Mouse (Mus musculus) thymus, postnatal 25 days (tissue): ENCODE measurements around the gene Asap2.
"Not testable (repeated sequence)": the region's sequence is repeated elsewhere in the genome, so short reads cannot be mapped to it uniquely, and the experiment has no call there.

ENCODE experiments used
- DNase-seq: peaks from one replicate; pipeline ENCODE4 v3.0.0; 2022

The Asap2 gene

DNA sequence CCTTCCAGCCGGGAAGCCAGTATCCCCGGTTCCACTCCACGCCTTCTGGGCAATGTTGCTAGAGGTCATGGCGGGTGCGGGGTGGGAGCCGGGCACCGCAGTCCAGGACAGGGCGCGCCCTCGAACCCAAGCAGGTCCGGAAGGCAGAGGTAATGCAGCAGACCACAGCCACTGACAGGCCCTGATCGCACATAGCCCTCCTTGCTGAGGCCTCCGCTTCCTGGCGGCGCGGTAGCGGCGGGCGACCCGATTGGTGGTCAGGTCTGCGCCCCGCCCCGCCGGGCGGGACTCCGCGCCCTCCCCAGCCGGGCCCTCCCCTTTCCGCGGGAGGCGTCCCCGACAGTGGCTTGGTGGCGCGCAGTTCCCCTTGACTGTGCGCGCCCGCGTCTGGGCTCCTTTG is at the start of gene Asap2:
Asap2 (plus strand) TSS at position 328 of the 400 bp plus-strand sequence.
- DNase-seq, result peak; percentile 61

DNA sequence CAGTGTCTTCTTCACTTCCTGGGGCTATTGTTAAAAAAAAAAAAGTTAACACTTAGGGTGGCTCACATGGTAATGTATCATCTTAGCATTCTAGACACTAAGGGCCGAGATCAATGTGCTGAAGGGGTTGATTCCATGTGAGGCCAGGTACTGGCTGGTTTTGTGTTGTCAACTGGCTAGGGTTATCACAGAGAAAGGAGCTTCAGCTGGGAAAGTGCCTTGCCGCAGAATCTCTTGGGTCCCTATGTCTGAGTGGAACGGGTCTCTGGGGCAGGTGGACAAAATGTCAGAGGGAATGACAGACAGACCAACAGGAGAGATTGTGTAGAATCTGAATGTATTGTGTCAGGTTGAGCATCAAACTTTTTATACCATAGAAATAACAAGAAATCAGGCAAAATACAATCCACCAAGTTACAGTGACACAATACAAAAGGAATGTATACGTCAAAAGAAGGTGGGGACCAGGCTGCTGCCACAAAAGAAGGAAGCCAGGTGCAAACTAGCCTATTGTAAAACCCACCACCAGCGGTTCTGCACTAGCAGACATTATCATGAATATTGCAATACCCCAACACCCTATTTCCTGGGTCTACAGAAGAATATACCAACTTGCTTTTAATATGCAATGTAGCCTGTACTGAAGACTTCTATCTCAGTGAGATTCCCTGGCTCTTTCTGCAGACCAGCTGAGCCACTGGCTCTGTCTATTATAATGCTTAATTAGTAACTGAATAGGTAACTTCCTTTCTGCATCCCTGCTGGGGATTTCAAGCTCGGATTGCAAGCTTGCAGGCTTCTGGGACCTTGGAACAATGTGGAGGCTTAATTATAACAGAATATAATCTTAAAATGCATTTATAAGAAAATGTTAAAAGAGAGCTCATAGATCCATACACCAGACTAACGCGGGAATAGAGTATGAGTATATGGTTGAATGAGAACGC is 42.9 kb upstream of the Asap2 start:
- not testable (repeated sequence) for DNase-seq

DNA sequence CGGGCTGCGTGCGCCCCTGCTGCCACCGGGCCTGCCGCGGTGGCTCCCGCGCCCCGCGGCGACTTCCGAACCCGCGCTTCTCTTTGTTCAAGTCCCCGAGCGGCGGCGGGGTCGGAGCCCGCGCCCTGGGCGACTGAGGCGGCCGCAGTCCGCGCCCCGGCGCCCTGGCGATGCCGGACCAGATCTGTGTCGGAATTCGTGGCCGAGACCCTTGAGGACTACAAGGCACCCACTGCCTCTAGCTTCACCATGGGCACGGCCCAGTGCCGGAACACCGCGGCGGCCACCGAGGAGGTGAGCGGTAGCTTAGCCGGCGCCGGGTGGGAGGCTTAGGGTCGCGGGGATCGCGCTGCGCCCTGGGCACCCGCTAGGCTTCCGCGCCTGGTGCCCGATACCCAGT is 320 bp downstream of the Asap2 start:
- not testable (repeated sequence) for DNase-seq

DNA sequence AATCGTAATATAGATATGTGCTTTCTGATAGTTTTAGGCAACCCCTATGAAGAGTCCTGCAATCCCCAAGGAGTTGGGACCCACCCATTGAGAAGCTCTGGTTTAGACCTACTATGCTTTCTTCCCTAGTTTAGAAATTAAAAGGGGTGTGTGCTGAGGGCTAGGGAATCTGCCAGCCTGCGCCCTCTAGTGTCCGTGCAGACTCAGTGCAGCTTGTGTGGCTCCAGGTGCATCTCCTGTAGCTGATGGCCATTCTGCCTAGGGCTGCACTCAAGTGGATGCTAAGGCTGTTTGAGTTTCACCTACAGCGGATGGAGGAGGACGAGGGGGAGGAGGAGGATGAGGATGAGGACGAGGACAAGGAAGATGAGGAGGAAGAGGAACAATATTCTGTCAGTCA is 40.6 kb downstream of the Asap2 start:
- DNase-seq, result peak; percentile 19

DNA sequence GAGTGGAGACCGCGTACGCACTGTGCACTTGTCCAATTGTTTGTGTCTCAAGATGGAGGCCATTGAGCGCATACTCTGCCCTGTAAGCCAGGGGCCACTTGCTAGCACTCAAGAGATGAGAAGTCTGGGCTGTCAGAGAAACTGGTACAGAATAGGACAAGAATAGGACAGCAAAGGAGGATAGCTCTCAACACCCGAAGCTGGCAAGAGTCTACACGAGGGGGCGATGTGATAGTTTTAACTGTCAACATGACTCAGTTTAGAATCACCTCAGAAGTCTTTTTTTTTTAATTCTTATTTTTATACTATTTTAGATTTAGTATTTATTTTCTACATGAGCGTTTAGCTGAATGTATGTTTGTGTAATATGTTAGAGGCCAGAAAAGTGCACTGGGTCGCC is 56.5 kb downstream of the Asap2 start:
- DNase-seq, result not testable (repeated sequence)

DNA sequence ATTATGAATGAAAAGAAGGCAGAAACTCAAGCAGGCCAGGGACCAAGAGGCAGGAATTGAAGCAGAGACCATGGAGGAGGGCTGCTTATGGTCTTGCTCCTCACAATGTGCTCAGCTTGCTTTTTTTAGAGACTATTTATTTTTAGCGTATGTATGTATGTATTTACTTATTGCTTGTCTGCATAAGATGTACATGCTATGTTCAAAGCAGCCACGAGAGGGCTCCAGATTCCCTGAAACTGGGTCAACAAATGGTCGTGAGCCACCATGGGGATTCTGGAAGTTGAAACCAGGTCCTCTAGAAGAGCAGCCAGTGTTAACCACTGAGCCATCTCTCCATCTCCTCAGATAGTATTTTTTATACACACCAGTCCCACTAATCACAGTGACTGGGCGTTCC is 85.5 kb downstream of the Asap2 start:
- DNase-seq, result peak; percentile 72

DNA sequence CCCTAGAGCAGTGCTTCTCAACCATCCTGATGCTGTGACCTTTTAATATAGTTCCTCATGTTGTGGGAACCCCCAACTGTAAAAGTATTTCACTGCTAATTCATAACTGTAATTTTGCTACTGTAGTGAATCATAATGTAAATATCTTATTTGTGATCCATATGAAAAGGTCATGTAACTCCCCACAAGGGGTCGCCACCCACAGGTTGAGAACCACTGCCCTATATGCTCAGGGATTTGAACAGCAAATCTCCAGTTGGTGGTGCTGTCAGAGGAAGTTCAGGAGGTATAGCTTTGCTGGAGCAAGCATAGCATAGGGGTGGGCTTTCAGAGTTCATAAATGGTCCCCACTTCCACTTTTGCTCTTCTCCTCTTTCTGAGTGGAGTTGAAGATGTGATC is 99.9 kb downstream of the Asap2 start:
- peak; percentile 44 for DNase-seq

DNA sequence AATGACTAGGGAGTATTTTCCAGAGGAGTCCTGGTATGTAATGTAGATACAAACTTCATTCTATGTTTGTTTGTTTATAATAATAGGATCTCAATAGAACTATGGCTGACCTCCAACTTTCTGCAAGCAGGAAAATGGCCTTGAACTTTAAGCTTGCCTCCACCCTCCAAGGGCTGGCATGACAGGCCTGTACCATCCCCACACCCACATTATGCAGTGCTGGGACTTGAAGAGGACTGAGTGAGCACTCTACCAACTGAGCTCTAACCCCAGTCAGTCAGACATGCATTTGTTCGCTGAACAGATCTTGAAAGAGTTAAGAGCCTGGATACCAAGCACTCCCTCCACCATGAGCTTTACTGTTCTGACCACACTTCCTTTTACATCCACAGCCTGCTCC is 102.2 kb downstream of the Asap2 start:
- DNase-seq, result not testable (repeated sequence)

DNA sequence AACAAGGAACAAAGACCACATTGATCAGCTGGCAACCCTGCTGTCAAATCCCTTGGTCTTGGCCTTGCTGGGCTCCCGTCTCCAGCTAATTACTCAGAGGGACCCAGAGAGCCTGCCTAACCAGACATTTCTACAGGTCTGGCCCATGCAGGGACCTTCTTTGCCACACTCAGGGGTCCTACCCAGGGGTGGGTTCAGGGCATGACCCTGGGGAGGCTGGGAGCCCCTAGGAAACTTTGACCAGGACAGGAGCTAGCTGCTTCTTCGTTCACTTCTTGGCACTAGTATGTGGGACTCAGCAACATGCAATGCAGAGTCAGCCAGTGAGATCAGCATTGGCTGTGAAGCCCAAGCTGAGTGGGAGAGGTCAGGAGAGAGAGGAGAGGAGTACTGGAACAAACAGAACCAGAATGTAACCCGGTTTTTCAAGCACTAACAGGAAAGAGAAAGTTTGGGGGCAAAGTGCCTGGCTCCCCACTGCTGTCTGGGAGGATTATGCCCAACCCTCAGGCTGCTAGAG is 107.6 kb downstream of the Asap2 start:
- DNase-seq, result not testable (repeated sequence)

DNA sequence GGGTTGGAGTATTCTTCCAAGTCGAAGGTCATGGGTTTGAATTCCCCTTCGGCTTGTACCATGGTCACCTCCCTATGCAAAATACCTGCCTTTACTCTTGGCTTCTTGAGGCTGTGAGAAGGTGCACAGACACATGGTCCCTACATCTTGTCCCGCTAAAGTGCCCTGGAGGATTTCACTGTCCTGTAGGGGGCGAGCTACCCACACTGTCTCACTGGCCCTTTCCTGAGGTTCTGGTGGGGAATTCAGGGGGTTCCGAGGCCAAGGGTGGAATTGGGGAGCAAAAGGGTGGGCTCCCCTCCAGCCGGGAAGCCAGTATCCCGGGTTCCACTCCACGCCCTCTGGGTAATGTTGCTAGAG is 120.8 kb downstream of the Asap2 start:
- not testable (repeated sequence) for DNase-seq

DNA sequence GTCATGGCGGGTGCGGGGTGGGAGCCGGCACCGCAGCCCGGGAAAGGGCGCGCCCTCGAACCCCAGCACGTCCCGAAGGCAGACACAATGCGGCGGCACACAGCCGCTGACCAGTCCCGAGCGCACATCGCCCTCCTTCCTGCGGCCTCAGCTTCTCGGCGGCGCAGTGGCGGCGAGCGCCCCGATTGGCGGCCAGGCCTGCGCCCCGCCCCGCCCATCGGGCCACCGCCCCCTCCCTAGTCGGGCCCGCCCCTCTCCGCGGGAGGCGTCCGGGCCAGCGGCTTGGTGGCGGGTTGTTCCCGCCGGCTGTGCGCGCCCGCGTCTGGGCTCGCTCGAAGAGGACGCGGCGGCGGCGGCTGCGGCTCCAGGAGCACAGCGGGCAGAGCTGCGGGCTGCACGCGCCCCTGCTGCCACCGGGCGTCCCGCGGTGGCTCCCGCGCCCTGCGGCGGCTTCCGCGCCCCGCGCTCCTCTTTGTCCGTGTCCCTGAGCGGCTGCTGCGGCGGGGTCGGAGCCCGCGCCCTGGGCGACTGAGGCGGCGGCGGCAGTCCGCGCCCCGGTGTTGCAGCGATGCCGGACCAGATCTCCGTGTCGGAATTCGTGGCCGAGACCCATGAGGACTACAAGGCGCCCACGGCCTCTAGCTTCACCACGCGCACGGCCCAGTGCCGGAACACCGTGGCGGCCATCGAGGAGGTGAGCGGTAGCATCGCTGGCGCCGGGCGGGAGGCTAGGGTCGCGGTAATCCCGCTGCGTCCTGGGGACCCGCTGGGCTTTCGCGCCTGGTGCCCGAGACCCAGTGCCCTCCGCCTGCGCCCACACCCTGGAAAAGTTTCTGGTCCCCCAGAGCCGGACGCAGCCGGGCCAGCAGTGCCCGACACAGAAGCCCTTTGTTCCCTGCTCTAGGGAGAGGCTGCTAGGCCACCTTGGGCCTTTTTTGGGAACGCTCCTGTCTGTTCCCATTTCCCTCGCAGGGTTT is 121.5 kb downstream of the Asap2 start:
- peak; percentile 79 for DNase-seq

DNA sequence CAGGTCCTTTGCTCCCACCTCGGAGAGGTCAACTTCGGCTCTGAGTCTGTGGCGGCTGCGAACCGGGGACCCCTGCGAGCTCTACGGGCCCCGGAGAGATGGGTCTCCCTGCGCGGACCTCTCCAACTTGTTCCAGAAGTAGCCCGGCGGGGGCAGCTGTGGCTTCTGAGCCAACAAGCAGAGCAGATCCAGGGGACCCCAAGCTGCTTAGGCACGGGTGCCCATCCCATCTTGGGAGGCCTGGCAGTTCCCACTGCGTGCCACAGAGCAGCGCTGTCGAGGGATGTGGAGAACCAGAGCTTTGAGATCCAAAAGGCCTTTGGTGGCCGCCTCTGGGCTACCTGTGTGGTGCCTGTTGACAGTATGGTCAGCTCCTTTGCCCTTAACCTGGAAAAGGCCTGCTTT is 122.2 kb downstream of the Asap2 start:
- DNase-seq, result peak; percentile 40

DNA sequence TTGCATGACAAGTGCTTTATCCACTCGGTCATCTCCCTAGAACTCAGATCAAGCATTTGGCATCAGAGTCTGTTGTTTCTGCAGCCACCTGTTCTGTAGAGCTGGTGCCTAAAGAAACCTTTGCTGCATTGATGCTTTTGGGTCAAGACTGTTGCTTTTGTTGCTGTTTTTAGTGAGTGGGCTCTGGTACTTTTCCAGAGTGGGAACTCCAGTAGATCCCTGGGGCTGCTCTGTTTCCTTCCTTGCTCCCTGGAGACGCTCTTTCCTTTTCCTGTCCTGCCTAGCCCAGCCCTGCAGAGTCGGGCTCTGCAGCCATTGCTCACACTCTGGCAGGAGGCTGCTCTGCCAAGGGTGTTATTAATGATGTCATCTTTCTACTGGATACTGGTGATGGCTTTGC is 129.2 kb downstream of the Asap2 start:
- no peak for DNase-seq

DNA sequence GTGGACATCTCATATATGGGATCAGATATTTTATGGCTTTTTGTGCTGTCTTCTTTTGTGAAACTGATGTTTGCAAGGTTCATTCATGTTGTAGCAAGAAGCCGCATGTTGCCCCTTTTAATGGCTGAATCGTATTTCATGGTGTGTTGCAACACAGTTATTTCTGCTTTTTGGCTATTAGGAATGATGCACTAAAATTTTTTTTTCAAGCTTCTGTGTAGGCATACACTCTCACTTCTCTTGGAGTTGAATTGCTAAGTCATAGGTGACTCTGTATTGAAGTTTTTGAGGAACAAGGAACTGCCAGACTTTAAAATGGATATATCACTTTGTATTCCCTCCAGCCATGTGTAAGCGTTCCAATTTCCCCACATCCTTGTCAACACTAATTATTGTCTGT is 132.6 kb downstream of the Asap2 start:
- no peak for DNase-seq

DNA sequence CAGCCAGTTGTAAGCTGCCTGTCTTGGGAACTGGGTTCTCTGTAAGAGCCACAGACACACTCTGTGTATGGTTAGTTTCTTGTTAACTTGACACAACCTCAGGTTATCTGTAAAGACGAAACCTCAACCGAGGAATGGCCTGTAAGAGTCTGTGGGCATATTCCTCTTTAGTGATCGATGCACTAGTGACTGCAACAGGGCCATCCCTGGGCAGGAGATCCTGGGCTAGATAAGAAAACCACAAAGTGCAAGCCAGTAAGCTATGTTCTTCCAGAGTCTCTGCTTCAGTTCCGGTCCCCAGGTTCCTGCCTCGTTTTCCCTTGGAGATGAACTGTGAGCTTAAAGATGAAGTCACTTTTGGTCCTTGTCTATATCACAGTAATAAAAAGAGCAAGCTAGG is 133.4 kb downstream of the Asap2 start:
- no peak for DNase-seq

DNA sequence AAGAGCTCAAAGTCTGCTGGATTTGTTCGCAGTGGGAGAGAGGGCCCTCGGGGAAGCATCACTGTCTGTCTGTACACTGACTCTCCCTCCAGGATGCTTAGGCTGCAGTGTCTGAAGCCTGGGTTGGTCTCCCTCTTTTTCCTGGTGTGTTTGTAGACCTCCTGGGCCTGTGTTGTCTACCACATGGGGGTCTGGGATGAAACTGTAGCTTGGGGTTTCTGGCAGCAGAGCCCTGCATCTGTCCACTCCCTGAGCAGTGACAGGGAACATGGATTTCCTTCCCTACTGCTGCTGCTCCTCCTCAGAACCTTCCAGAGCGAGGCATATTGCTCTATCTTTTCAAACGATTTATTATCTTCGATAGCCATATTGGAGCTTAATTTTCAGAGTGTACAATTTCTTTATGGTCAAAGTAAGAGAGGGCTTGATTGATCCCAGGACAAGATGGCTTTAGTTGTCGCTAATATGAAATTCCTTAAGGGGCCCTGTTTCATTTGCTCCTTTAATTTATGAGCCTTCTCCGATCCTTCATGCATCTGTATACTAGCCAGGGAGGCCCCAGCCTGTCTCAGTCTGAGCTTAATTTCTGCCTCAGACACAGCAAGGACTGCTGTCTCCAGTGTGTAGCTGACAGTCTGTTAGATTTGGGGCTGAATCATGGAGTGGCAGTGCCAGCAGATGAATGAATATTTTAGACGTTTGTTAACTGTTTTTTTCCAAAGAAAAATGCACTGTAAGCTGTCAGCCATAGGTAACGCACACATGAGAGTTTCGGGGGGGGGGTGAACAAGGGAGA is 135.6 kb downstream of the Asap2 start:
- DNase-seq, result no peak

DNA sequence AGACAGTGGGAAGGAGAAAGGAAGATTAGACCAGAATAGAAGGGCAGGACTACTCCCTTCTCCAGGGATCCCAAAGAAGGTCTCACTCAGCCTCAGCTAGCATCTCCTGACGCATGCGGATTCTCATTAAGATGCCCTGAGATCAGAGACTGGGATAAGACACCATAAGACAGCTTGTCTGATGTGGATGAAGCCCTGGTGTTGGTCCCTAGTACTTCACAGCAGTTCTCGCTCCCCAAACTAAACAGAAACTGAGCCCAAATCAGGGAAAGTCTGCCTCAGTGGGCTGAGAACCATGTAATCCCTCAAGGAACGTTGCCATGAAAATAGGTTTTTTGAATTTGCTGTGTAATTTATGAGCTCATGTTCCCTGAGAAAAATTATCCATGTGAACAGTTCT is 136.3 kb downstream of the Asap2 start:
- no peak for DNase-seq

DNA sequence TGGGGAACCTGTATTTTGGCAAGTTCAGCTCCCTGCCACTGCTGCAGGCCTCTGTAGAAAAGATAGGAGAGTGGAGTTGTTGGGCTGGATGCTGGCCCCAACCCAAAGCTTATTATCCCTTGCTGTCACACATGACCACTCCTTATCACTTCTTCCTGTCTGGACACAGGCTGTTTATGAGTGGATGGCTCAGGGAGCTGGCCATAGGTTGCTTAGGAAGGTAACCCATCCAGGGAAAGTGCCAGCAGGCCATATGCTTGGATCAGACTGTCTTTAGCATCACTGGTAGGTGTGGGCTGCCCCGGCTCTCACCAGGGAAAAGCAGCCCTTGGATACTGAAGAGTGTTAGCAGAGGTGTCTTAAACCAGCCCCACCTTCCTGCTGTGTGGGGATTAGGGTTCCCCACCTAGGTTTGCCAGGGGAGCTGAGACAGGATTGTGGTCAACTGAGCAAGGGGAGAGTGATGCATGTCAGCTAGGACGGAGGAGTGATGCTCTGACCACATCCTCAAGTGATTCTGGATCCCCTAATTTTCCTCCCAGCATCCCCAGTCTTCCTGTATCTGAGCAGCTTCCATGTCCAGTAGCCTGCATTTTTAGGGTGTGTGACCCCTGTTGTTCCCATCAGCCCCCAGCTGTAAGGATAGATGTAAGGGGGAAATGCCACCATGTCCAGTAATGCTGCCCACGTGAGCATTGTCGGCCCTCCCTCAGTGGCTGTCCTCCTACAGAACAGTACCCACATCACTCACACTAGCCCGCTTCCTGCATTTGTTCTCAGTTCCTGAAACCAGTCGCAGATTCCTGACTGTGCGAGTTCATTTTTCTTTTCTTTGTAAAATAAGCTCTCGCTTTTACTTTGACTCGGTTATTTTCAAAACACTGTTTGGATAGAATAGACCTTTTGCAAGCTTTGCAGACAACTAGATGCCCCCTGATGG is 138.9 kb downstream of the Asap2 start:
- no peak for DNase-seq

DNA sequence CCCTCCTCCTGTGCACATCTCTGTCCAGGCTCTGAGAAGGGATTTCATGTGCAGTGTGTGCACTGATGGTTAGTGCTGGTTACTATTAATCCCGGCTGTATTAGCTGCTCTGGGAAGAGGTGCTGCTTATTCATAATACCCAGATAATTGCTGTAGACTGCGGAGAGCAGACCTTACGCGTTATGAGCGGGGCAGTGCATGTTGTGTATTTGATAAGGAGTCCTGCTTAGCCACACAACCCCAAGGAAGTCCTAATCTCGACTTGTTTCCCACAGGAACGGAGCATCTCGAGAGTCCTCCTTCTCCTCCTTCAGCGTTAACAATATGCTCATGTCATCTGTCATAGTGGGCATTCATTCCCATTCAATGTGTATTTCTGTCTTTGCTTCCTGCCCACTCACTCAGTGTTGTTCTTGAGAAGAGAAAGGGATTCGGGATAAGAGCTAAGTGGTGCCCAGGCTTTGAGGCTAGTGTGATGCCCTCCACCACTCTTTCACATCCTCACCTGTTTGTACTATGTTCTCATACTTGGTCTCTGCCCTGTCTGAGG is 140.1 kb downstream of the Asap2 start:
- no peak for DNase-seq

DNA sequence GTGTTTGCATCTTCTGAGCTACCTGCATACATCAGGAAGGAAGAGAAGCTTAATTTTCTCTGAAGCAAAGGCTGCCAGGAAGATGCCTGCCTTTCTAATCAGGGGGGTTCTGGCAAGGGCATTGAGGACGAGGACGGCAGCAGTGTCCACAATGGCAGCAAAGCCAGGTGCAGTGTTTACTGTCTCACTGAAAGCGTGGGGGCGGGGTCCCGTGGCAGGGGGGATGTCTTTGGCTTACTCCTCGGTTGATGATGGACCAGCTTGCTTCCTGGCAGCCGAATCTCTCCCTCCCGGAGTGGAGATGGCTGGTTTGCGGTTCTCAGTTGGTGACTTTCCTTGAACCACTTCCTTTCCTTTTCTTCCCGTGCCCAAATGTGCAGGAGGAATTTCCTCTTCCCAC is 142.3 kb downstream of the Asap2 start:
- DNase-seq, result peak; percentile 11

DNA sequence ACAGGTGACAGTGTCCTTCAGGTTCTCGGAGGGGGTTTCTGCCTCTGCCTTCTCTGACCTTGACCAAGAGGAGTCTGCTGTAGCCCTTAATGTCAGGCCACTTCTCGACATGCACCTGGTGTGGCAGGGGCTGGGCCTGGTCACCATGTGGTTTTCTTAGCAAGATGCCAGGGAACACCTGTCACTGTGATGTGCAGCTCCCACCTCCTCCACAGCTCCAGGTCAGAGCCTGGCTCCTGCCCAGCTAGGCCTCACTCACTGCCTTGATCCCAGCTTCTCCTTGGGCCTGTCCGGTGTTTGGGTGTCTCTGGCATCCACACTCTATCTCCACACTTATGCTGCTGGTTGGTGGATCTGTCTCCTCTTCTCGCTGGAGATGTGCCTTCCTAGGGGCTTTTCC is 142.8 kb downstream of the Asap2 start:
- no peak for DNase-seq
